Mouse (Mus musculus) neural tube, embryonic 15.5 days (tissue): ENCODE data around the gene Col5a1. TPM values are rescaled to one million over a fixed set of nuclear protein-coding genes. Genes with fewer than 3 reads are reported as not detected.

Experiments used
- ATAC-seq: fragments of 200-750 bp; cut with Nextera tagmentation; 2 replicates; pipeline ENCODE4 v1.8.0; 2017; ENCODE audit warnings: mild to moderate bottlenecking, moderate TSS enrichment, moderate library complexity; ENCODE audit not compliant: low FRiP score
- H3K27ac ChIP-seq: fragments of 300-500 bp; sonication (generic); replicated peaks from 2 replicates; pipeline ENCODE4 v1.5.1; 2015; ENCODE audit warnings: mild to moderate bottlenecking, inconsistent platforms
- H3K27me3 ChIP-seq: fragments of 300-500 bp; sonication (generic); replicated peaks from 2 replicates; pipeline ENCODE4 v1.6.1; 2015; ENCODE audit warnings: inconsistent platforms
- H3K36me3 ChIP-seq: fragments of 300-500 bp; sonication (generic); 2 replicates; pipeline ENCODE4 v1.6.1; 2015; ENCODE audit warnings: inconsistent platforms
- H3K4me1 ChIP-seq: fragments of 300-500 bp; sonication (generic); 2 replicates; pipeline ENCODE4 v1.6.1; 2015; ENCODE audit warnings: inconsistent platforms
- H3K4me2 ChIP-seq: fragments of 300-500 bp; sonication (generic); 2 replicates; pipeline ENCODE4 v1.6.1; 2015; ENCODE audit warnings: inconsistent platforms, mild to moderate bottlenecking, moderate library complexity
- H3K4me3 ChIP-seq: fragments of 300-500 bp; sonication (generic); replicated peaks from 2 replicates; pipeline ENCODE4 v1.5.1; 2015; ENCODE audit warnings: mild to moderate bottlenecking, inconsistent platforms
- H3K9ac ChIP-seq: fragments of 300-500 bp; sonication (generic); replicated peaks from 2 replicates; pipeline ENCODE4 v1.6.1; 2015; ENCODE audit warnings: mild to moderate bottlenecking, inconsistent platforms
- H3K9me3 ChIP-seq: fragments of 300-500 bp; sonication (generic); replicated peaks from 2 replicates; pipeline ENCODE4 v1.6.1; 2016; ENCODE audit warnings: inconsistent platforms
- WGBS: fragments of 180-500 bp; shearing (Covaris S2); methylation state at CpG from one replicate; pipeline ENCODE4 v1.1.7; 2015; ENCODE audit warnings: mixed read lengths; 5-methylcytosine and 5-hydroxymethylcytosine counted together
- polyA plus RNA-seq: library from polyadenylated mRNA; unstranded; fragments of >200 nt; fragmentation: Nextera tagmentation; extraction: Ambion mirVana; gene quantifications from 2 replicates; pipeline ENCODE4 v1.2.1, GENCODE M21; 2015

Gene Col5a1
- polyA plus RNA-seq, 1 experiment from 2014 or later, result 21.5 TPM

GRCm38 (mm10) chr2:27870586-27870985 lies 15.6 kb upstream of the Col5a1 start:
- ATAC-seq, result no peak
- WGBS, result 69% methylated on average over 1 of the region's 1 CpGs
- Histone ChIP-seq H3K4me2 (no peak overlapping the region), H3K27me3 (no peaks in the 10 kb centered on the region; the same call in 1 of the 2 replicates), H3K9ac (no peak overlapping the region), H3K9me3 (no peaks in the 10 kb centered on the region), H3K36me3 (no peaks in the 10 kb centered on the region), H3K4me1 (no peaks in the 10 kb centered on the region), H3K4me3 (no peak overlapping the region), H3K27ac (no peak overlapping the region)

GRCm38 (mm10) chr2:27871056-27871455 lies 15.2 kb upstream of the Col5a1 start:
- Histone ChIP-seq H3K4me1 (no peaks in the 10 kb centered on the region), H3K36me3 (no peaks in the 10 kb centered on the region), H3K4me3 (no peak overlapping the region), H3K27ac (no peak overlapping the region), H3K9me3 (no peaks in the 10 kb centered on the region), H3K27me3 (no peaks in the 10 kb centered on the region; the same call in 1 of the 2 replicates), H3K9ac (no peak overlapping the region), H3K4me2 (no peak overlapping the region)
- WGBS, result 58% methylated on average over 4 of the region's 4 CpGs
- ATAC-seq, result no peak

- 73% methylated on average over 3 of the region's 3 CpGs for WGBS
- H3K9ac ChIP-seq, result no peak overlapping the region
- no peak overlapping the region for H3K27ac ChIP-seq
- H3K27me3 ChIP-seq, result no peaks in the 10 kb centered on the region; the same call in 1 of the 2 replicates
- H3K36me3 ChIP-seq, result no peaks in the 10 kb centered on the region
- no peak overlapping the region for H3K4me3 ChIP-seq
- H3K9me3 ChIP-seq, result no peaks in the 10 kb centered on the region
- no peak overlapping the region for H3K4me2 ChIP-seq
- H3K4me1 ChIP-seq, result no peaks in the 10 kb centered on the region
- no peak for ATAC-seq
Observed at GRCm38 (mm10) chr2:27872276-27872675, 13.9 kb upstream of the Col5a1 start.

- Histone ChIP-seq H3K4me1 (no peaks in the 10 kb centered on the region), H3K27ac (no peak overlapping the region), H3K9me3 (no peaks in the 10 kb centered on the region), H3K9ac (no peak overlapping the region), H3K4me3 (no peak overlapping the region), H3K4me2 (no peak overlapping the region), H3K36me3 (no peaks in the 10 kb centered on the region), H3K27me3 (no peaks in the 10 kb centered on the region; the same call in 1 of the 2 replicates)
- ATAC-seq, result no peak
- WGBS, result 88% methylated on average over 5 of the region's 5 CpGs
Observed at GRCm38 (mm10) chr2:27873030-27873429, 13.2 kb upstream of the Col5a1 start.

GRCm38 (mm10) chr2:27874596-27874995 lies 11.6 kb upstream of the Col5a1 start:
- no peaks in the 10 kb centered on the region for H3K9me3 ChIP-seq
- ATAC-seq, result no peak
- WGBS, result 89% methylated on average over 3 of the region's 3 CpGs
- no peak overlapping the region for H3K4me2 ChIP-seq
- no peaks in the 10 kb centered on the region; the same call in 1 of the 2 replicates for H3K27me3 ChIP-seq
- H3K4me3 ChIP-seq, result no peak overlapping the region
- H3K4me1 ChIP-seq, result no peaks in the 10 kb centered on the region
- no peak overlapping the region for H3K9ac ChIP-seq
- H3K36me3 ChIP-seq, result no peaks in the 10 kb centered on the region
- no peak overlapping the region for H3K27ac ChIP-seq

GRCm38 (mm10) chr2:27875231-27875630 lies 11.0 kb upstream of the Col5a1 start:
- Histone ChIP-seq H3K9ac (no peak overlapping the region), H3K27ac (no peak overlapping the region), H3K9me3 (no peaks in the 10 kb centered on the region), H3K4me1 (no peaks in the 10 kb centered on the region), H3K4me3 (no peak overlapping the region), H3K36me3 (no peaks in the 10 kb centered on the region), H3K4me2 (no peak overlapping the region), H3K27me3 (no peaks in the 10 kb centered on the region; the same call in 1 of the 2 replicates)
- 75% methylated on average over 5 of the region's 5 CpGs for WGBS
- no peak for ATAC-seq

GRCm38 (mm10) chr2:27875786-27876185 lies 10.4 kb upstream of the Col5a1 start:
- no peaks in the 10 kb centered on the region for H3K4me1 ChIP-seq
- no peaks in the 10 kb centered on the region for H3K36me3 ChIP-seq
- ATAC-seq, result no peak
- no peak overlapping the region for H3K27ac ChIP-seq
- no peaks in the 10 kb centered on the region; the same call in 1 of the 2 replicates for H3K27me3 ChIP-seq
- H3K4me3 ChIP-seq, result no peak overlapping the region
- no peaks in the 10 kb centered on the region for H3K9me3 ChIP-seq
- H3K9ac ChIP-seq, result no peak overlapping the region
- WGBS, result 71% methylated on average over 5 of the region's 5 CpGs
- H3K4me2 ChIP-seq, result no peak overlapping the region

- Histone ChIP-seq H3K36me3 (no peaks in the 10 kb centered on the region), H3K9ac (no peak overlapping the region), H3K4me1 (no peaks in the 10 kb centered on the region), H3K4me3 (no peak overlapping the region), H3K9me3 (no peaks in the 10 kb centered on the region), H3K27ac (no peak overlapping the region), H3K4me2 (no peak overlapping the region), H3K27me3 (no peaks in the 10 kb centered on the region; the same call in 1 of the 2 replicates)
- WGBS, result 78% methylated on average over 13 of the region's 13 CpGs
- no peak for ATAC-seq
Observed at GRCm38 (mm10) chr2:27876724-27877504, 9.3 kb upstream of the Col5a1 start.

GRCm38 (mm10) chr2:27878066-27878465 lies 8.2 kb upstream of the Col5a1 start:
- Histone ChIP-seq H3K4me1 (no peaks in the 10 kb centered on the region), H3K9me3 (no peaks in the 10 kb centered on the region), H3K4me2 (no peak overlapping the region), H3K27ac (no peak overlapping the region), H3K4me3 (no peak overlapping the region), H3K27me3 (no peaks in the 10 kb centered on the region; the same call in 1 of the 2 replicates), H3K36me3 (no peaks in the 10 kb centered on the region), H3K9ac (no peak overlapping the region)
- ATAC-seq, result no peak
- 85% methylated on average over 5 of the region's 5 CpGs for WGBS

GRCm38 (mm10) chr2:27883276-27883675 lies 2.9 kb upstream of the Col5a1 start:
- H3K4me1 ChIP-seq, result peaks cover 33% of the 10 kb centered on the region
- H3K36me3 ChIP-seq, result no peaks in the 10 kb centered on the region
- H3K9me3 ChIP-seq, result no peaks in the 10 kb centered on the region
- no peak overlapping the region for H3K9ac ChIP-seq
- no peak overlapping the region for H3K27ac ChIP-seq
- H3K27me3 ChIP-seq, result peaks cover 26% of the 10 kb centered on the region
- no peak overlapping the region for H3K4me2 ChIP-seq
- 75% methylated on average over 7 of the region's 7 CpGs for WGBS
- ATAC-seq, result no peak
- H3K4me3 ChIP-seq, result no peak overlapping the region

GRCm38 (mm10) chr2:27885456-27886147 lies 623 bp upstream of the Col5a1 start:
- Histone ChIP-seq H3K4me3 (peak overlapping the region; percentile 58), H3K9me3 (no peaks in the 10 kb centered on the region), H3K27ac (peak overlapping the region; percentile 71), H3K36me3 (no peaks in the 10 kb centered on the region), H3K4me2 (peak overlapping the region; percentile 99), H3K27me3 (peaks cover 35% of the 10 kb centered on the region), H3K9ac (peak overlapping the region; percentile 53), H3K4me1 (peaks cover 42% of the 10 kb centered on the region)
- peak; percentile 75; the same call in 1 of the 2 replicates for ATAC-seq
- 6% methylated on average over 12 of the region's 12 CpGs for WGBS
